Mouse (Mus musculus) forebrain, postnatal 0 days (tissue): ENCODE data around the gene Sumo1. TPM values are rescaled to one million over a fixed set of nuclear protein-coding genes. Genes with fewer than 3 reads are reported as not detected.

ENCODE experiments used
- ATAC-seq: fragments of 200-750 bp; cut with Nextera tagmentation; 2 replicates; pipeline ENCODE4 v1.8.0; 2017; ENCODE audit warnings: mild to moderate bottlenecking, moderate library complexity
- DNase-seq: peaks from one replicate; pipeline ENCODE4 v3.0.0-alpha.2; 2015
- H3K27ac ChIP-seq: fragments of 300-500 bp; sonication (generic); 2 replicates; pipeline ENCODE4 v1.5.1; 2014; ENCODE audit warnings: low read depth, mild to moderate bottlenecking, antibody characterized with exemption, low read length, moderate library complexity, mixed read lengths
- H3K27me3 ChIP-seq: fragments of 300-500 bp; sonication (generic); 2 replicates; pipeline ENCODE4 v1.6.1; 2014; ENCODE audit warnings: mild to moderate bottlenecking, low read length, mixed read lengths; ENCODE audit not compliant: insufficient read depth
- H3K36me3 ChIP-seq: fragments of 300-500 bp; sonication (generic); 2 replicates; pipeline ENCODE4 v1.6.1; 2014; ENCODE audit warnings: mild to moderate bottlenecking, moderate library complexity; ENCODE audit not compliant: insufficient read depth
- H3K4me1 ChIP-seq: fragments of 300-500 bp; sonication (generic); 2 replicates; pipeline ENCODE4 v1.6.1; 2014; ENCODE audit warnings: antibody characterized with exemption; ENCODE audit not compliant: insufficient read depth
- H3K4me2 ChIP-seq: fragments of 300-500 bp; sonication (generic); 2 replicates; pipeline ENCODE4 v1.6.1; 2014; ENCODE audit warnings: low read depth, mild to moderate bottlenecking, moderate library complexity
- H3K4me3 ChIP-seq: fragments of 300-500 bp; sonication (generic); 2 replicates; pipeline ENCODE4 v1.5.1; 2014; ENCODE audit warnings: low read depth, low read length, mixed read lengths
- H3K9ac ChIP-seq: fragments of 300-500 bp; sonication (generic); 2 replicates; pipeline ENCODE4 v1.6.1; 2014; ENCODE audit warnings: mild to moderate bottlenecking
- H3K9me3 ChIP-seq: fragments of 300-500 bp; sonication (generic); 2 replicates; pipeline ENCODE4 v1.6.1; 2016; ENCODE audit warnings: low read length
- CTCF ChIP-seq: sonication (generic); IDR thresholded peaks from 2 replicates; pipeline ENCODE4 v1.5.1; 2016; ENCODE audit warnings: antibody characterized with exemption, control low read depth, low read depth
- WGBS: fragments of 180-500 bp; shearing (Covaris S2); extraction: QIAGEN DNeasy Blood & Tissue Kit; methylation state at CpG from one replicate; pipeline ENCODE4 v1.1.7; 2014; 5-methylcytosine and 5-hydroxymethylcytosine counted together
- polyA plus RNA-seq: library from polyadenylated mRNA; unstranded; fragments of >200 nt; fragmentation: Nextera tagmentation; extraction: Ambion mirVana; gene quantifications from 2 replicates; pipeline ENCODE4 v1.2.1, GENCODE M21; 2015
- total RNA-seq: library from RNA; depleted of rRNA; stranded (reverse); fragments of >200 nt; gene quantifications from 2 replicates; pipeline ENCODE4 v1.2.3, GENCODE M21; 2014

Sumo1 gene
- total and polyA plus RNA-seq, 2 experiments from 2014 or later: 172 to 369 TPM

DNA sequence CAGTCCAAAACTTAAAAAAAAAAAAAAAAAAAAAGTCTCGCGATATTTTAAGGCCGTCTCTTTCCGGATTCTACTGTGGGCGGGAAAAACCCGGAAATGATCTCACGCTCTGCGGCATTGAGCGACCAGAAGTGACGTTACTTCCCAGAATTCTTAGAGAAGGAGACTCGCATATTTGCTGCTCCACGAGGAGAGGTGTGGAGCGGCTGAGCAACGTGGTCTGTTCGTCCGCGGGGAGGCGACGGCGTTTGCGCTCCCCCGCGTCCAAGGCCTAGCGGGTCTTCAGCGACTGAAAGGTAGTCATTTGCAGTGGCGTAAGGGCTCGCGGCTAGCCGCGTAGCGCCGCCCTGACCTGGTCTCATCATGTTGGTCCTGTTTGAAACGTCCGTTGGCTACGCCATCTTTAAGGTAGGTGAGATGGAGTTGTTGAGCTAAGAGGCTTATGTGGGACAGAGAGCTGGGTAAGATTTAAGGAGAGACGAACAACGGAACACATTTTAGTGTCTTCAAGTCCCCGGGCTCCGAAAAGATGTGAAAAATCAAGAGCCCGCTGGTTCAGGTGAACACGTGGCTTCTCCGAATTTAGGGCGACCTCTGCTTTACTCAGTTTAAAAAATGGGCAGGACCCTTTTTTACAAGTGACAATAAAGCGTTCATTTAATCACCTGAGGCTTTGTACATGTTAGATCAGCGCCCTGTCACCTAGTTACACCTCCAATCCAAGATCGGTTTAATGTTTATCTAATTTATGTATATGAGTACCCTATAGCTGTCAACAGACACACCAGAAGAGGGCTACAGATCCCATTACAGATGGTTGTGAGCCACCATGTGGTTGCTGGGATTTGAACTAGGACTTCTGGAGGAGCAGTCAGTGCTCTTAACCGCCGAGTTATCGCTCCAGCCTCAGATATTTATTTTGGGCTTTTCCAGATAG is 14.5 kb upstream of the Sumo1 start, which contains the start of gene Nop58:
Nop58 (plus strand) TSS at position 153 of the 937 bp plus-strand sequence.
- peak; percentile 97 for DNase-seq
- H3K9me3 ChIP-seq: no peaks in the 10 kb centered on the region
- TF ChIP-seq CTCF: peak; percentile 24; the same call in 1 of the 2 replicates
- under 1% methylated on average over 49 of the region's 49 CpGs for WGBS
- H3K27me3 ChIP-seq: no peaks in the 10 kb centered on the region
- peak within 1 kb of the TSS; percentile 65 for H3K4me3 ChIP-seq
- H3K4me1 ChIP-seq: peaks cover 15% of the 10 kb centered on the region
- peak within 1 kb of the TSS; percentile 87 for H3K4me2 ChIP-seq
- H3K36me3 ChIP-seq: no peaks in the 10 kb centered on the region
- peak; percentile 100 for ATAC-seq
- peak within 1 kb of the TSS; percentile 70 for H3K9ac ChIP-seq
- H3K27ac ChIP-seq: peak within 1 kb of the TSS; percentile 90

DNA sequence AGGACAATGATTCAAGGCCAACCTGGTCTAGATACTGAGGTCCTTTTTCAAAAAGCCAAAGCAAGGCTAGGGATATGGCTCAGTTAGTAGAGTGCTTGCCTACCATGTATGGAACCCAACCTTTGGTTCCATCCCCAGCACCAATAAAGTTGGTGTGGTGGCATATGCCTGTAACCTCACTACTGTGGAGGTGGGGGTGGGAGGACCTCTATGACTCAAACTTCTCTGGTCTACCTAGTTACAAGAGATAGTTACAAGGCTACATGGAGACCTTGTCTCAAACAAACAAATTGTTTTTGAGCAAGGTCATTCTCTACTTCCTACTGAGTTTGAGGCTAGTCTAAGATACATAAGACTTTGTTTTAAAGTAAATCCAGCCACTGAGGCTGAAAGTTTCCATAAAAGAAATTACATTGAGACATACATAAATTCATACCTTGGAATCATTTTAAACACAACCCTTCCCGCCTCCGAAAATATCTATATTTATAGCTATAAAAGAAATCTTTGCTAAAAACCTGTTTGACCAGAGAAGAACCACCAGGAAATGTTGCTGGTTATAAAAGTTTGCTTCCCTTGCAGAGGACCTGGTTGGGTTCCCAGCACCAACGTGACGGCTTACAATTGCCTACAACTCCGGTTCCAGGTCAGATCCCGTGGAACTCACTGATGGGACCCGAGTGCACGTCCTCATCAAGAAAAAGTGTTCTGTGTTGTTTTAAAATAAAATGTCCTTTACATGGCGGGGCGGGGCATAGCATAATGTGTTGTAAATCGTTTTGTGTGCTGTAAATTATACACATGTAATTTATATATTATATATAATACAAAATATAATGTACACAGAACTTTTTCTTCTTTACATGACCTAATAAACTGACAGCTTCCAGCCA is 13.5 kb upstream of the Sumo1 start:
- no peaks in the 10 kb centered on the region for H3K9me3 ChIP-seq
- no peaks in the 10 kb centered on the region for H3K27me3 ChIP-seq
- TF ChIP-seq CTCF: no peak
- no peak overlapping the region for H3K9ac ChIP-seq
- H3K27ac ChIP-seq: no peak overlapping the region
- peak overlapping the region; percentile 53 for H3K4me2 ChIP-seq
- H3K4me3 ChIP-seq: peak overlapping the region; percentile 65
- 11% methylated on average over 11 of the region's 11 CpGs for WGBS
- no peak for DNase-seq
- peaks cover 15% of the 10 kb centered on the region for H3K4me1 ChIP-seq
- H3K36me3 ChIP-seq: no peaks in the 10 kb centered on the region
- peak; percentile 29 for ATAC-seq

DNA sequence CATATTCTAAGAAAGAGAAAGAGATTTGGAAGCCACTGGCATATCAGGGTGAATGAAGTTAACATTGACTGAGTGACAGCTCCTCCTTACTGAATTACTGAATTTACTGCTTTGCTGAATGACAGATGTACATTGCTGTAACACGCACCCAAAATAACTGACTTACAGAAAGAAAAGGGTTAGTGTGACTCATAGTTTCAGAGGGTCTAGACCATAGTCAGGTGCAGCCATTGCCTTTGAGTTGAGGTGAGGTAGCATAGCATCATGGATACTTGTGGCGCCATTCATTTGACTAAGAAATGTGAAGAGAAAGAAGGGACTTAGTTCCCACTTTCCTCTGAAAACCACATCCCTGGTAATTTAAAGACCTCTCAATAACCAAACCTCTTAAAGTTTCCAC is 3.0 kb upstream of the Sumo1 start:
- Histone ChIP-seq H3K9ac (no peak overlapping the region), H3K27me3 (no peaks in the 10 kb centered on the region), H3K4me2 (no peak overlapping the region), H3K4me1 (peaks cover 5% of the 10 kb centered on the region; the same call in 1 of the 2 replicates), H3K36me3 (no peaks in the 10 kb centered on the region), H3K9me3 (no peaks in the 10 kb centered on the region), H3K27ac (no peak overlapping the region), H3K4me3 (no peak overlapping the region)
- 92% methylated on average over 2 of the region's 2 CpGs for WGBS
- no peak for TF ChIP-seq CTCF
- DNase-seq: no peak
- no peak for ATAC-seq

DNA sequence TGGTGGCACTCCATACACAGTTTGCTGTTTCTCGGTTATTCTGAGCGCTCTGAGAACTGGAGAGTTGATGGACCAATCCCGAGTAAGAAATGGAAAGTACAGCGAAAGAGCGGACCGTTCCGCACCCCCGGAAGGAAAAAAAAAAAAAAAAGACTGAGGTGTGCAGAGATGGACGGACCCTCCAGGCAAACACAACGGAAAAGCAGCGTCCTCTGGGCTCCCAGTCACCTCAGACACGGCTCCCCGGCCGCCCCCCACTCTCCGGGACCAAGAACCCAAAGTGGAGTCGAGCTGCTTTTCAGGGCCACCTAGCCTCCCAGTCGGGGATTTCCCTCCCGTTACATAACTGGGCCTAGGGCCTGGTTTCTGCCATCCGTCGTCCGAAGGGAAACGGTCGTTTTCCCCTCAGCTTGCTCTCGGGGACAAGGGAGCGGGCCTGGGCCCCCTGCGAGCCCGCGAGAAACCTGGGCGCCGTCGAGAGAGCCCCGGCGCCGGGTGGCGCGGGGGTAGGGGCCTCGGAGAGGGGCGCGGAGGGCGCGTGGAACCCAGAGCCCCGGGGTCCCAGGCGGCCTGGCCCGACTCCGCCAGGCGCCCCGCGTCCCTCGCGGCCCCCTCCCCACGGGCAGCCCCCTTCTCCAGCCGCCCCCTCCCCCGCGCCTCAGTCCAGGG is 538 bp downstream of the Sumo1 start:
- DNase-seq (peak; percentile 20), ATAC-seq (peak; percentile 76)

DNA sequence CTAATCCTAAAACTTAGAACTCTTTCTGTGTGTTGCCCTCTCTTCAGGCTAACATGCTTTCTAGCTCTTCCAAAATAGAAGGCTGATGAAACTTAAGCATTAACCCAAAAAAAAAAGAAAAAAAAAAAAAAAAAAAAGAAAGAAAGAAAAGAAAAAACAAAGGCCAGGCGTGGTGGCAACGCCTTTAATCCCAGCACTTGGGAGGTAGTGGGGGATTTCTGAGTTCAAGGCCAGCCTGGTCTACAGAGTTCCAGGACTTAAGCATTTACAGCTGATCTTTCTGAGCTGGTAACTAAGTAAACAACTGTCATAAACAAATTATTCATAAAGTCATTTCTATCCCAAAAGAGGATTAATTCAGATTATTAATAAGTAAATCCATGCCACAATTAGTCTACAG is 1.8 kb downstream of the Sumo1 start:
- no peak for TF ChIP-seq CTCF
- Histone ChIP-seq H3K9ac (no peak overlapping the region), H3K27ac (no peak overlapping the region), H3K4me2 (no peak overlapping the region), H3K27me3 (no peaks in the 10 kb centered on the region), H3K4me1 (peaks cover 5% of the 10 kb centered on the region; the same call in 1 of the 2 replicates), H3K36me3 (no peaks in the 10 kb centered on the region), H3K9me3 (no peaks in the 10 kb centered on the region), H3K4me3 (no peak overlapping the region)
- WGBS: 82% methylated on average over 2 of the region's 2 CpGs
- no peak for ATAC-seq
- no peak for DNase-seq

More for the DNA sequence above, 538 bp downstream of the Sumo1 start:
- TF ChIP-seq CTCF: no peak
- no peaks in the 10 kb centered on the region for H3K9me3 ChIP-seq
- 2% methylated on average over 50 of the region's 54 CpGs for WGBS
- peak overlapping the region; percentile 93 for H3K9ac ChIP-seq
- H3K4me2 ChIP-seq: peak overlapping the region; percentile 83
- no peaks in the 10 kb centered on the region for H3K36me3 ChIP-seq
- H3K4me1 ChIP-seq: peaks cover 5% of the 10 kb centered on the region; the same call in 1 of the 2 replicates
- peak overlapping the region; percentile 93 for H3K27ac ChIP-seq
- peak overlapping the region; percentile 99 for H3K4me3 ChIP-seq
- H3K27me3 ChIP-seq: no peaks in the 10 kb centered on the region

DNA sequence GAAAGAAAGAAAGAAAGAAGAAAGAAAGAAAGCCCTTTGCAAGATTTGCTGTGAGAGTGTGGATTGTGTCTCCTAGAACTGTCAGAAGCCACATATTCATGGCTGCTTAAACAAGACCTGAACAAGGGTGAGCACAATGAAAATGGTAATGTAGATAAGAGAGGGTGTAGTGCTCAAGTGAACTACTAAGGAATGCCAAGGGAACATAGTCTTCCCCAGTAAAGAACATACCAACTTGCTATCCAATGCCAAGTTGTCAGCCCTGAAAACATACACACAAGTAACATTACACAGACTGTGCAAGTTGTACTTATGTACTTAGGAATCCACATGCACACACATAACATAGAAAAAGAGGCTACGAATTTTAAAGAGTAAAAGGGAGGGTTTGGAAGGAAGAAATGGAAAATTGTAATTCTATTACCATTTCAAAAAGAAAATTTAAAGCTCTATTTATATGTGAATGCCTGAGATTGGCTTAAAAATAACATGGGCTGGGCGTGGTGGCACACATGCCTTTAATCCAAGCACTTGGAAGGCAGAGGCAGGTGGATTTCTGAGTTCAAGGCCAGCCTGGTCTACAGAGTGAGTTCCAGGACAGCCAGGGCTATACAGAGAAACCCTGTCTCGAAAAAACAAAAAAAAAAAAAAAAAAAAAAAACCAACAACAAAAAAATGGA is 7.0 kb downstream of the Sumo1 start:
- no peak for ATAC-seq
- DNase-seq: no peak
- H3K9ac ChIP-seq: no peak overlapping the region
- H3K4me3 ChIP-seq: no peak overlapping the region
- H3K4me2 ChIP-seq: no peak overlapping the region
- 92% methylated on average over 3 of the region's 3 CpGs for WGBS
- no peaks in the 10 kb centered on the region for H3K4me1 ChIP-seq
- no peaks in the 10 kb centered on the region for H3K36me3 ChIP-seq
- TF ChIP-seq CTCF: no peak
- no peak overlapping the region for H3K27ac ChIP-seq
- no peaks in the 10 kb centered on the region for H3K9me3 ChIP-seq
- H3K27me3 ChIP-seq: no peaks in the 10 kb centered on the region
